Mouse (Mus musculus) megakaryocyte, embryonic 14.5 days (primary cell): ENCODE results near the gene Cyp2b13.
"Not testable (repeated sequence)": the region's sequence is repeated elsewhere in the genome, so short reads cannot be mapped to it uniquely, and the experiment has no call there.

Experiments used
- FLI1 ChIP-seq: IDR thresholded peaks from 2 replicates; pipeline ENCODE4 v1.6.1; 2012; ENCODE audit warnings: low read length, inconsistent platforms, mixed read lengths
- GATA1 ChIP-seq: IDR thresholded peaks from 3 replicates; pipeline ENCODE4 v1.6.1; 2012; ENCODE audit warnings: mixed read lengths, low read length, inconsistent platforms, borderline replicate concordance

DNA sequence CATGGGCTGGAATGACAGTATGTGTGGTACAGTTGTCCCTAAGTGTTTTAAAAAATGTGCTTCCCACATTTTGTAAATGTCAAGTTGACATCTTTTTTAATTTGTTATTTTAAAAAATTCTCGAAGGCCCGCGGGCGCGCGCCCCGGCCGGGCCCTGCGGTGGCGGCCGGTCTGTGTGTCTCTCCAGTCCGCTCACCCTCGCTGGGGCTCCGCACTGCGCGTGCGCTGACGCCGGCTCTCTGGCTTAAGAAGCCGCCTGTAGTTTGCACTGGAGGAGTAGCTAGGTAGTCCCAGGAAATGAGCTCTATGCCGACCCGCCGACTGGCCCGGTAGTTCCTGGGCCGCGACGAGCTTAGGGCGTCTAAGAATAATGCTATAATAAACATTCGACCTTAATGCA lies 10.4 kb downstream of the Cyp2b13 start:
- not testable (repeated sequence) for TF ChIP-seq GATA1, FLI1
